Mouse (Mus musculus): Measurements from ENCODE around the gene Ptgdr2.

DNA sequence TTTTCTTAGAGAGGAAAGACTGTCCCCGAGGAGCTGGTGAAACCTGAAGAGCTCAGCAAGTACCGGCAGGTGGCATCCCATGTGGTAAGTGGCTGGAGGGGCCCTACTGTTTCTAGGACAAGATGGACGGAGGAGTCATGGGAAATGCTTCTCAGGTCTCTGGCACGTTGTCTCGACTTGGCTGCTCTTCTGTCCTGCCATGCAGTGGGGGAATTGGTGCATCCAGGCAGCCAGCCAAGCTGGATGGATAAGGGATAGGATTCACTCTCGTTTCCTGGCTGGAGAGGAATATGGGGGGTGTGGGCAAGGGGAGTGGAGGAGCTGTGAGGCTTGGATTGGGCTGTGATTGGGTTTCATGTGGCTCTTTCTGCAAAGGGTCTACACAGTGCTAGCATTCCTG lies 36.6 kb upstream of the Ptgdr2 start:
- no peak for TF ChIP-seq GATA1 (IDR thresholded peaks at IDR 0.05; ENCODE audit: borderline replicate concordance, low read length)
- TF ChIP-seq FLI1 (IDR thresholded peaks at IDR 0.05; ENCODE audit: low read length) = no peak
